Mouse (Mus musculus) intestine, postnatal 0 days (tissue): ENCODE results near the gene Tmem161a. TPM values are rescaled to one million over a fixed set of nuclear protein-coding genes. Genes with fewer than 3 reads are reported as not detected.

Source experiments
- ATAC-seq: fragments of 200-750 bp; cut with Nextera tagmentation; 2 replicates; pipeline ENCODE4 v1.8.0; 2017; ENCODE audit warnings: mild to moderate bottlenecking, moderate TSS enrichment, moderate library complexity
- H3K27ac ChIP-seq: fragments of 300-500 bp; sonication (generic); 2 replicates; pipeline ENCODE4 v1.5.1; 2014; ENCODE audit warnings: mild to moderate bottlenecking, low read depth, low read length, moderate library complexity
- H3K27me3 ChIP-seq: fragments of 300-500 bp; sonication (generic); replicated peaks from 2 replicates; pipeline ENCODE4 v1.6.1; 2014; ENCODE audit warnings: low read length, mixed read lengths; ENCODE audit not compliant: control insufficient read depth, insufficient read depth
- H3K36me3 ChIP-seq: fragments of 300-500 bp; sonication (generic); 2 replicates; pipeline ENCODE4 v1.6.1; 2014; ENCODE audit warnings: mild to moderate bottlenecking, moderate library complexity; ENCODE audit not compliant: control insufficient read depth, insufficient read depth
- H3K4me1 ChIP-seq: fragments of 300-500 bp; sonication (generic); replicated peaks from 2 replicates; pipeline ENCODE4 v1.6.1; 2014; ENCODE audit warnings: antibody characterized with exemption, low read length, mixed read lengths; ENCODE audit not compliant: control insufficient read depth, insufficient read depth
- H3K4me2 ChIP-seq: fragments of 300-500 bp; sonication (generic); replicated peaks from 2 replicates; pipeline ENCODE4 v1.6.1; 2014; ENCODE audit warnings: low read depth, mild to moderate bottlenecking, moderate library complexity
- H3K4me3 ChIP-seq: fragments of 300-500 bp; sonication (generic); 2 replicates; pipeline ENCODE4 v1.5.1; 2014; ENCODE audit warnings: low read depth, low read length
- H3K9ac ChIP-seq: fragments of 300-500 bp; sonication (generic); 2 replicates; pipeline ENCODE4 v1.6.1; 2014; ENCODE audit warnings: mild to moderate bottlenecking, low read depth, low read length
- H3K9me3 ChIP-seq: fragments of 300-500 bp; sonication (generic); 2 replicates; pipeline ENCODE4 v1.6.1; 2016; ENCODE audit warnings: mixed run types; ENCODE audit not compliant: control insufficient read depth
- CTCF ChIP-seq: sonication (generic); IDR thresholded peaks from 2 replicates; pipeline ENCODE4 v1.5.1; 2016; ENCODE audit warnings: low read depth, mild to moderate bottlenecking, control low read depth, antibody characterized with exemption, moderate library complexity
- WGBS: fragments of 180-500 bp; shearing (Covaris S2); extraction: QIAGEN DNeasy Blood & Tissue Kit; methylation state at CpG from one replicate; pipeline ENCODE4 v1.1.7; 2014; 5-methylcytosine and 5-hydroxymethylcytosine counted together
- polyA plus RNA-seq: library from polyadenylated mRNA; unstranded; fragments of >200 nt; fragmentation: Nextera tagmentation; extraction: Ambion mirVana; gene quantifications from 2 replicates; pipeline ENCODE4 v1.2.1, GENCODE M21; 2015

The Tmem161a gene
- 40.0 and 42.0 TPM in 2 replicates for polyA plus RNA-seq

DNA sequence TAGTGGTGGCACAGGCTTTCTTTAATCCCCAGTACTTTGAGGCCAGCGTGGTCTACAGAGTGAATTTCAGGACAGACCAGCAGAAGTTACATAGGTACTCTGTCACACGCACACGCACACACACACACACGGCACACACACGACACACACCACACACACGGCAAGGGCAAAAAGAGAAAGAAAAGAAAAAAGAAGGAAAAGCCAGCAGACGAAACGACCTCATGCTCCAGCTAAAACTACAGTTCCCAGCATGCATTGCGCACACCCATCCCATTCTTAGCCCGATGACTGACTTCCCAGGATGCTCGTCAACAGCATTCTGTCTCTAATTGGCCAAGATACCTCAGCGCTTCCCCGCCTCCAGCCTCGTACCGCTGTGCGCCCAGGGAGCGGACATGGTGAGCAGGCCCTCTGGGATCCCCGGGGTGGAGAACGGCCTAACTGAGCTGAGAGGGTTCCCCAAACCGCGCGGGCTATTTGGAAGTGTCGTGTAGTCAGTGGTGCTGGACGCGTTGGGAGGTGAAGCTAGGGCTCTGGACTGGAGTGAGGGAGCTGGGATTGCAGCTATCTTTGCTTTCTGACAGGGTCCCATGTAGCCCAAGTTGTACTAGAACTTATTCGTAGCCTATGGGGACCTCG lies at the start of gene Tmem161a:
Tmem161a (plus strand) TSS at position 314 of the 639 bp plus-strand sequence.
- peak within 1 kb of the TSS; percentile 70 for H3K9ac ChIP-seq
- H3K27me3 ChIP-seq = no peaks in the 10 kb centered on the region; the same call in 1 of the 2 replicates
- peak within 1 kb of the TSS; percentile 69 for H3K4me2 ChIP-seq
- peaks cover 6% of the 10 kb centered on the region for H3K36me3 ChIP-seq
- ATAC-seq = peak; percentile 93
- H3K27ac ChIP-seq = no peak within 1 kb of the TSS
- H3K9me3 ChIP-seq = no peaks in the 10 kb centered on the region
- TF ChIP-seq CTCF = no peak
- H3K4me3 ChIP-seq = peak within 1 kb of the TSS; percentile 72
- WGBS = 2% methylated on average over 27 of the region's 27 CpGs
- H3K4me1 ChIP-seq = peaks cover 3% of the 10 kb centered on the region; the same call in 1 of the 2 replicates

GRCm38 (mm10) chr8:70122863-70123262 lies 49.3 kb upstream of the Tmem161a start:
- Histone ChIP-seq H3K36me3 (no peaks in the 10 kb centered on the region), H3K4me3 (no peak overlapping the region), H3K9ac (no peak overlapping the region), H3K27me3 (peaks cover 23% of the 10 kb centered on the region), H3K9me3 (no peaks in the 10 kb centered on the region), H3K4me1 (no peaks in the 10 kb centered on the region), H3K27ac (no peak overlapping the region), H3K4me2 (no peak overlapping the region)
- no peak for ATAC-seq
- peak; percentile 72 for TF ChIP-seq CTCF
- WGBS = 53% methylated on average over 2 of the region's 2 CpGs

GRCm38 (mm10) chr8:70124992-70125391 lies 47.2 kb upstream of the Tmem161a start:
- H3K4me2 ChIP-seq = no peak overlapping the region
- H3K36me3 ChIP-seq = no peaks in the 10 kb centered on the region
- WGBS = 61% methylated on average over 8 of the region's 8 CpGs
- H3K4me1 ChIP-seq = 0 out of 2 replicates have a peak, but pooled peaks cover 4% of the 10 kb centered on the region
- no peak overlapping the region for H3K4me3 ChIP-seq
- no peak for ATAC-seq
- H3K27ac ChIP-seq = no peak overlapping the region
- H3K9me3 ChIP-seq = no peaks in the 10 kb centered on the region
- H3K27me3 ChIP-seq = peaks cover 8% of the 10 kb centered on the region
- no peak overlapping the region for H3K9ac ChIP-seq
- TF ChIP-seq CTCF = no peak

DNA sequence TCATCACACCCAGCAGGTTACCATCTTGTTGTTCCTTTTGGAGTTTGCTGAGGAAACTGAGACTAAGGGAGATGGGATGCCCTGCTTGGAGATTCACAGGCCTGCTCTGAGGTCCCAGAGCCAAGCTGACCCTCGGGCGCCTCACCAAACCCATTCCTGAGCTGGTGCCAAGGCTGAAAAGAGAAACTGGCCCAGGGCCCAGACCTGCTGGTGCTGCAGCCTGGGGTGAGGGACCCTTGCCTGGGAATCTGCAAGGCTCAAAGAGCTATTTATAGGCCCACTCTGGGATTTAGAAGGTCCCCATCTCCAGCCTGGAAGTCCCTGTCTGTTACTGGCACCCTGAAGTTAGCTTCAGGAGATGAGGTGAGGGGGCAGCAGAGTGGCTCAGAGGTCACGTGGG lies 43.7 kb upstream of the Tmem161a start:
- no peaks in the 10 kb centered on the region for H3K9me3 ChIP-seq
- H3K36me3 ChIP-seq = peaks cover 3% of the 10 kb centered on the region; the same call in 1 of the 2 replicates
- 0 out of 2 replicates have a peak, but pooled peaks cover 4% of the 10 kb centered on the region for H3K4me1 ChIP-seq
- no peak for ATAC-seq
- H3K9ac ChIP-seq = no peak overlapping the region
- H3K27me3 ChIP-seq = no peaks in the 10 kb centered on the region
- no peak overlapping the region for H3K4me2 ChIP-seq
- H3K4me3 ChIP-seq = no peak overlapping the region
- 74% methylated on average over 3 of the region's 3 CpGs for WGBS
- no peak for TF ChIP-seq CTCF
- H3K27ac ChIP-seq = no peak overlapping the region

- Histone ChIP-seq H3K4me1 (0 out of 2 replicates have a peak, but pooled peaks cover 4% of the 10 kb centered on the region), H3K4me3 (no peak overlapping the region), H3K9me3 (no peaks in the 10 kb centered on the region), H3K4me2 (no peak overlapping the region), H3K27ac (peak overlapping the region; percentile 66), H3K27me3 (no peaks in the 10 kb centered on the region), H3K9ac (no peak overlapping the region), H3K36me3 (peaks cover 13% of the 10 kb centered on the region; the same call in 1 of the 2 replicates)
- TF ChIP-seq CTCF = no peak
- ATAC-seq = 0 out of 2 replicates have a peak, but pooled peaks have one; percentile 26
- WGBS = 58% methylated on average over 9 of the region's 9 CpGs
Observed at GRCm38 (mm10) chr8:70129309-70129952, 42.7 kb upstream of the Tmem161a start.

DNA sequence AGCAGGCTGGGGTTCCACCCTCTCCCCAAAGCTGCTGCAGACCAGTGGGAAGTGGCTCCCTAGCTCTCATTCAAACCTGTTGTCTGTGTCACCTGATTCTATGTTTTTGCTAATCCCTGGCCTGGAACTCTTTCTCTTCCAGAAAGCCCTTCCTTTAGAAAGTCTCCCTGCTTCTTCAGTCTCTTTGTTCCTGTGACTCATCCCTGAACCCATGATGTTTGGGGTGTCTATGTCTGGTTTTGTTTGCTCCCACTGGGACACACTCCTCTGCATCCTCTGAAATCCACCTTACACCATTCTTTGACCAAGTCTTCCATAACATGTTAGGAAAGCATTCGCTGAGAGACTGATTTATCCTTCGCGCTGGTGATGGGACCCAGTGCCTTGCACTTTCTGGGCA lies 42.1 kb upstream of the Tmem161a start:
- no peak for ATAC-seq

More for the DNA sequence above, 42.1 kb upstream of the Tmem161a start:
- H3K27me3 ChIP-seq = no peaks in the 10 kb centered on the region
- H3K27ac ChIP-seq = peak overlapping the region; percentile 66
- no peaks in the 10 kb centered on the region for H3K9me3 ChIP-seq
- no peak overlapping the region for H3K4me2 ChIP-seq
- 0 out of 2 replicates have a peak, but pooled peaks cover 4% of the 10 kb centered on the region for H3K4me1 ChIP-seq
- no peak for TF ChIP-seq CTCF
- H3K36me3 ChIP-seq = peaks cover 19% of the 10 kb centered on the region; the same call in 1 of the 2 replicates
- H3K4me3 ChIP-seq = no peak overlapping the region
- no peak overlapping the region for H3K9ac ChIP-seq
- WGBS = 92% methylated on average over 3 of the region's 3 CpGs
